Mouse (Mus musculus): ENCODE measurements around the gene Trex1.

DNA sequence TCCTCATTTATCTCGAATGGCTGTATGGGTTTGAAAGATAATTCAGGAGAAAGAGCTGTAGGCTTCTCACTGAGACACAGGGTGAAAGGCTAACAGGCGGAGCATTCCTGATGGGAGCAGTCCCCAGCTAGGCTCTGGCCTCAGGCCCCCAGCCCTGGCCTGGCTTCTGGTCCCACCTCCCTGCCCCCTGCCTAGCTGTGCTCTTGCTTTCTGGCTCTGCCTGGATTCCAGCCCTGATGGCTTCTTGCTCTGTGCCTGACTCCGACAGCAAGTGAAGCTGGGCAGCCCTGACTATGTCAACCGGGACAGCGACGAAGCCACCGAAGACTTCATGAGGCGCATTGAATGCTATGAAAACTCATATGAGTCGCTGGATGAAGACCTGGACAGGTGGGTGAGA lies 51.5 kb downstream of the Trex1 start:
- TF ChIP-seq TCF12 (IDR thresholded peaks at IDR 0.05; ENCODE audit: insufficient read depth, poor library complexity, severe bottlenecking) (no peak), POLR2A (IDR thresholded peaks at IDR 0.05; ENCODE audit: insufficient read length, low read depth) (no peak), POLR2AphosphoS2 (IDR thresholded peaks at IDR 0.05; ENCODE audit: insufficient read length, low read depth) (no peak), MAX (IDR thresholded peaks at IDR 0.05; ENCODE audit: low read depth) (no peak), CEBPB (IDR thresholded peaks at IDR 0.05; ENCODE audit: insufficient read depth, poor library complexity, severe bottlenecking) (no peak), E2F4 (IDR thresholded peaks at IDR 0.05; ENCODE audit: insufficient read depth) (no peak), SRF (IDR thresholded peaks at IDR 0.05; ENCODE audit: control insufficient read depth, insufficient read length, low read depth) (no peak), USF1 (IDR thresholded peaks at IDR 0.05; ENCODE audit: low read depth) (no peak), MYOD1 (IDR thresholded peaks at IDR 0.05; ENCODE audit: control insufficient read depth in 1 of 3, insufficient read length in 2 of 3, low read depth in 2 of 3) (no peak), TCF3 (IDR thresholded peaks at IDR 0.05; ENCODE audit: insufficient read length, low read depth) (no peak)

Data from myocyte (in vitro differentiated cells).